Mouse (Mus musculus) urinary bladder, postnatal 0 days (tissue): ENCODE data around the gene Slc4a2. TPM values are rescaled to one million over a fixed set of nuclear protein-coding genes. Genes with fewer than 3 reads are reported as not detected.

ENCODE experiments used
- polyA plus RNA-seq: library from polyadenylated mRNA; unstranded; fragments of >200 nt; fragmentation: Nextera tagmentation; extraction: Ambion mirVana; gene quantifications from 2 replicates; pipeline ENCODE4 v1.2.1, GENCODE M21; 2015

The Slc4a2 gene
- polyA plus RNA-seq = 32.6 and 35.5 TPM in 2 replicates

GRCm38 (mm10) chr5:24423129-24424003, at the start of gene Slc4a2, which contains the start of gene Cdk5:
Slc4a2 (plus strand) TSS chr5:24423837.
Cdk5 (minus strand) TSS chr5:24423530.

DNA sequence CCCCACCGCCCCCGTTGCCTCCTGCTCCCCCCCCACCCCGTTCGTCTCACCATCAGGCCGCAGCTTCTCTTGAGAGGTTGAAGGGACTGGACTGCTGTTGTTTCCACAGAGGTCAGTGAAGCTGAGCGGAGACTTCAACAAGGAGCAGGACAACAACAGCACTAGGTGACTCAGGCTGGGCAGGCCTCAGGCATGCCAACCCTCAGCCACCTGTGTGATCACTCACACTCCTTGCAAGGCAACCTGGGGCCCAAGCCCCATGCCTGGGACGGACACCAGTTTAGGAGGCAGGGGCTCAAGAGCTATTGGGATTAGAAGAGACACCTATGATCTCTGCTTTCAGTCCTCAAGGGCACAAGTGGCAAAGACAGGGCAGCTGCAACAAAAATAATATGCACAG, 31.8 kb upstream of the Slc4a2 start, which contains the start of gene Atg9b:
Gene Atg9b, minus strand, starts transcription at position 280 of the 400 bp plus-strand sequence.

DNA sequence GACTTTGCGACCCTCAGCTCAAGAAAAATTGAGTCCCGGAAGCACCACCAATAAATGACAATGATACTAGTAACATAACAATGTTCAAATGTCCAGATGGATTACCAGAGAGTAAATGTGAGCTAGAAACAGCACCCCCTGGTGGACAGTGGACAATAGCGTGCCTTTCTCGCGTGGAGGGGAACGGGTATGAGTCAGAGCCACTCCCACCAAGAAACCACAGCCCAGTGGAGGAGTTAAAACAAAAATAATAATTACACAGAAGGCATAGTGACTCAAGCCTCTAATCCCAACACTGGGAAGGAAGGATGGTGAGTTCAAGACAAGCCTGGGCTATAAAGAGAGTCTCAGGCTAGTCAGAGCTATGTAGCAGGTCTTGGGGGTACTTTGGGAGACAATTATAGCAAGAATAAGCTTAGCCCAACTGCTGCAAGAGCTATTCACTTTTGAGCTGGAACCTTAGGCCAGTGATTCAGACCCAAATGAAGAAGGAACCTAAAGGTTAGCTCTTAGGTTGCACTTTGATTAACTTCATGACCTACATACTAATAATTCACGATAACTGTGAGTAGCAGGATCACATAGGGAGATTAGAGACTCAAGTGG, 30.1 kb upstream of the Slc4a2 start, which contains the start of gene Abcb8:
Gene Abcb8, plus strand, starts transcription at position 272 of the 606 bp plus-strand sequence.

GRCm38 (mm10) chr5:24413042-24413693, 10.5 kb upstream of the Slc4a2 start, which contains the start of gene Asic3:
Asic3 (plus strand) TSS chr5:24413392.

GRCm38 (mm10) chr5:24444746-24445427, 21.2 kb downstream of the Slc4a2 start, which contains the start of gene Fastk:
Fastk (minus strand) TSS chr5:24445287.

GRCm38 (mm10) chr5:24447624-24448298, 24.1 kb downstream of the Slc4a2 start, which contains the start of gene Tmub1:
Tmub1 (minus strand) TSS chr5:24447854.

GRCm38 (mm10) chr5:24452030-24452690, 28.5 kb downstream of the Slc4a2 start, which contains the start of gene Agap3:
Agap3 (plus strand) TSS chr5:24452177.

Other genes with a start within 250 kb of the Slc4a2 start
- 4.7 and 7.1 TPM in 2 replicates for gene Kcnh2, start 72.2 kb upstream of the Slc4a2 start, polyA plus RNA-seq
- gene Nos3, start 59.0 kb upstream of the Slc4a2 start, polyA plus RNA-seq = 2.3 and 2.8 TPM in 2 replicates
- gene Atg9b, start 31.7 kb upstream of the Slc4a2 start, polyA plus RNA-seq = 1.0 and 1.3 TPM in 2 replicates
- 18.7 and 21.8 TPM in 2 replicates for gene Abcb8, start 30.2 kb upstream of the Slc4a2 start, polyA plus RNA-seq
- gene Asic3, start 10.4 kb upstream of the Slc4a2 start, polyA plus RNA-seq = 0.13 TPM in 1 of 2 replicates, not detected in the other
- gene Cdk5, start 307 bp upstream of the Slc4a2 start, polyA plus RNA-seq = 28.3 and 30.0 TPM in 2 replicates
- 83.8 and 89.2 TPM in 2 replicates for gene Fastk, start 21.4 kb downstream of the Slc4a2 start, polyA plus RNA-seq
- 12.5 and 14.3 TPM in 2 replicates for gene Tmub1, start 24.0 kb downstream of the Slc4a2 start, polyA plus RNA-seq
- gene Agap3, start 28.3 kb downstream of the Slc4a2 start, polyA plus RNA-seq = 20.8 and 25.5 TPM in 2 replicates
- 0.07 TPM in 1 of 2 replicates, not detected in the other for gene Gbx1, start 103.4 kb downstream of the Slc4a2 start, polyA plus RNA-seq
- 0.13 and 0.15 TPM in 2 replicates for gene Asb10, start 117.1 kb downstream of the Slc4a2 start, polyA plus RNA-seq
- gene 4931409K22Rik, start 133.0 kb downstream of the Slc4a2 start, polyA plus RNA-seq = not detected in 2 replicates
- 48.3 and 51.4 TPM in 2 replicates for gene Abcf2, start 153.6 kb downstream of the Slc4a2 start, polyA plus RNA-seq
- 22.6 and 22.9 TPM in 2 replicates for gene Chpf2, start 162.9 kb downstream of the Slc4a2 start, polyA plus RNA-seq
- 30.0 and 39.1 TPM in 2 replicates for gene Smarcd3, start 200.6 kb downstream of the Slc4a2 start, polyA plus RNA-seq